In genomic region chrX:134729778-134730177, GRCm38 (mm10) we compare ENCODE assay signal across 8 mouse cellular contexts. TPM values are rescaled to one million over a fixed set of nuclear protein-coding genes. Genes with fewer than 3 reads are reported as not detected.
DNase-seq lines count a peak whose midpoint lies in the region; ATAC-seq and TF ChIP-seq lines count a peak whose summit lies in the region.

No protein-coding gene starts in this region.

- no peak overlapping the region for H3K4me3 ChIP-seq in hindbrain, postnatal 0 days (ENCODE audit: low read length)
- no peak overlapping the region for H3K4me3 ChIP-seq in hindbrain, embryonic 12.5 days

- no peak overlapping the region for H3K9ac ChIP-seq in hindbrain, postnatal 0 days (replicated peaks; ENCODE audit: low read length)
- no peak overlapping the region for H3K9ac ChIP-seq in hindbrain, embryonic 12.5 days

- TF ChIP-seq CTCF in hindbrain, postnatal 0 days (IDR thresholded peaks at IDR 0.05; ENCODE audit: low read depth) = peak; percentile 72

- H3K4me1 ChIP-seq in hindbrain, postnatal 0 days (ENCODE audit: insufficient read depth, low read length) = no peaks in the 10 kb centered on the region
- no peaks in the 10 kb centered on the region for H3K4me1 ChIP-seq in hindbrain, embryonic 12.5 days

- H3K9me3 ChIP-seq in hindbrain, postnatal 0 days (ENCODE audit: low read length) = no peaks in the 10 kb centered on the region
- no peaks in the 10 kb centered on the region for H3K9me3 ChIP-seq in hindbrain, embryonic 12.5 days (replicated peaks)

- H3K36me3 ChIP-seq in hindbrain, postnatal 0 days (ENCODE audit: insufficient read depth, low read length) = no peaks in the 10 kb centered on the region
- no peaks in the 10 kb centered on the region for H3K36me3 ChIP-seq in hindbrain, embryonic 12.5 days

- WGBS in hindbrain, postnatal 0 days = 48% methylated on average over 4 of the region's 4 CpGs
- WGBS in hindbrain, embryonic 12.5 days = 53% methylated on average over 4 of the region's 4 CpGs

- H3K4me2 ChIP-seq in hindbrain, postnatal 0 days (ENCODE audit: low read depth, low read length) = no peak overlapping the region
- H3K4me2 ChIP-seq in hindbrain, embryonic 12.5 days (replicated peaks) = no peak overlapping the region

- DNase-seq in hindbrain, postnatal 0 days (ENCODE audit: low spot score) = peak; percentile 51
- peak; percentile 39 for DNase-seq in thymus, postnatal 0 days (ENCODE audit: low spot score)
- DNase-seq in thymus, postnatal 4 days = no peak
- DNase-seq in embryo, embryonic 10.5 days (ENCODE audit: low spot score) = peak; percentile 58
- peak; percentile 52 for DNase-seq in retina, postnatal 1 day
- DNase-seq in adrenal gland, adult 18-20 months (ENCODE audit: low spot score in 2 of 2) = no peak
- DNase-seq in cerebellum, postnatal 36 days = no peak

- no peaks in the 10 kb centered on the region for H3K27me3 ChIP-seq in hindbrain, postnatal 0 days (ENCODE audit: insufficient read depth, low read length)
- H3K27me3 ChIP-seq in hindbrain, embryonic 12.5 days = peaks cover 18% of the 10 kb centered on the region

- ATAC-seq in hindbrain, postnatal 0 days = no peak
- no peak for ATAC-seq in hindbrain, embryonic 12.5 days (ENCODE audit: low FRiP score)

- no peak overlapping the region for H3K27ac ChIP-seq in hindbrain, postnatal 0 days
- H3K27ac ChIP-seq in hindbrain, embryonic 12.5 days = no peak overlapping the region

RNA-seq across cellular contexts. Expression of gene Armcx1, which starts 12.0 kb away (rescaled TPM):
- total RNA-seq in hindbrain, postnatal 0 days (2014; rRNA removed) = 29.9 and 36.0 TPM in 2 replicates
- polyA plus RNA-seq in hindbrain, postnatal 0 days (2015; fragmentation: Nextera tagmentation; extraction: Ambion mirVana) = 67.1 and 72.7 TPM in 2 replicates
- polyA plus RNA-seq in hindbrain, embryonic 12.5 days (2016; fragmentation: Nextera tagmentation; extraction: Ambion mirVana) = 76.9 and 83.4 TPM in 2 replicates
- polyA plus RNA-seq in thymus, postnatal 0 days (2015; fragmentation: Nextera tagmentation; extraction: Ambion mirVana) = 12.7 and 14.2 TPM in 2 replicates
- 10 to 100 TPM; 14.9 to 16.2 TPM for total RNA-seq in adrenal gland, adult 18-20 months (2021)

RNA-seq across cellular contexts. Expression of gene Armcx6, which starts 21.4 kb away (rescaled TPM):
- total RNA-seq in hindbrain, postnatal 0 days (2014; rRNA removed) = 21.9 and 26.9 TPM in 2 replicates
- polyA plus RNA-seq in hindbrain, postnatal 0 days (2015; fragmentation: Nextera tagmentation; extraction: Ambion mirVana) = 47.4 and 47.5 TPM in 2 replicates
- 29.8 and 31.9 TPM in 2 replicates for polyA plus RNA-seq in hindbrain, embryonic 12.5 days (2016; fragmentation: Nextera tagmentation; extraction: Ambion mirVana)
- polyA plus RNA-seq in thymus, postnatal 0 days (2015; fragmentation: Nextera tagmentation; extraction: Ambion mirVana) = 10.7 and 10.8 TPM in 2 replicates
- total RNA-seq in adrenal gland, adult 18-20 months (2021) = 1 to 10 TPM; 6.0 to 8.8 TPM

RNA-seq across cellular contexts. Expression of gene Armcx3, which starts 26.6 kb away (rescaled TPM):
- total RNA-seq in hindbrain, postnatal 0 days (2014; rRNA removed) = 43.5 and 51.3 TPM in 2 replicates
- 91.7 and 93.4 TPM in 2 replicates for polyA plus RNA-seq in hindbrain, postnatal 0 days (2015; fragmentation: Nextera tagmentation; extraction: Ambion mirVana)
- polyA plus RNA-seq in hindbrain, embryonic 12.5 days (2016; fragmentation: Nextera tagmentation; extraction: Ambion mirVana) = 62.5 and 71.3 TPM in 2 replicates
- polyA plus RNA-seq in thymus, postnatal 0 days (2015; fragmentation: Nextera tagmentation; extraction: Ambion mirVana) = 25.7 and 26.4 TPM in 2 replicates
- 10 to 100 TPM; 49.9 to 53.5 TPM for total RNA-seq in adrenal gland, adult 18-20 months (2021)

RNA-seq across cellular contexts. Expression of gene Armcx4, which starts 43.5 kb away (rescaled TPM):
- 12.8 and 12.9 TPM in 2 replicates for total RNA-seq in hindbrain, postnatal 0 days (2014; rRNA removed)
- 5.6 and 6.0 TPM in 2 replicates for polyA plus RNA-seq in hindbrain, postnatal 0 days (2015; fragmentation: Nextera tagmentation; extraction: Ambion mirVana)
- 7.2 and 7.5 TPM in 2 replicates for polyA plus RNA-seq in hindbrain, embryonic 12.5 days (2016; fragmentation: Nextera tagmentation; extraction: Ambion mirVana)
- polyA plus RNA-seq in thymus, postnatal 0 days (2015; fragmentation: Nextera tagmentation; extraction: Ambion mirVana) = 0.94 and 1.3 TPM in 2 replicates
- 10 to 100 TPM in 1 of 2 experiments, 1 to 10 TPM in 1; 6.6 to 12.5 TPM for total RNA-seq in adrenal gland, adult 18-20 months (2021)

Comparison
In these comparisons a context has a peak if more than half of its experiments do, and no peak if none do; other contexts are left out.
1. DNase-seq: peak in hindbrain, postnatal 0 days (single experiment), thymus, postnatal 0 days (single experiment), embryo, embryonic 10.5 days (single experiment) and retina, postnatal 1 day (single experiment); none in thymus, postnatal 4 days (single experiment), adrenal gland, adult 18-20 months (0 of 2) and cerebellum, postnatal 36 days (0 of 2).